Mouse (Mus musculus) T-helper 2 cell (primary cell): ENCODE results near the gene Rpl5.

Experiments
- in situ Hi-C: fragments of 300-600 bp; cut with MboI, MseI; formaldehyde crosslinking; loops from one replicate; pipeline ENCODE4 v1.15.1; 2025; ENCODE audit warnings: high pct_unique_total_duplicates

The Rpl5 gene

DNA sequence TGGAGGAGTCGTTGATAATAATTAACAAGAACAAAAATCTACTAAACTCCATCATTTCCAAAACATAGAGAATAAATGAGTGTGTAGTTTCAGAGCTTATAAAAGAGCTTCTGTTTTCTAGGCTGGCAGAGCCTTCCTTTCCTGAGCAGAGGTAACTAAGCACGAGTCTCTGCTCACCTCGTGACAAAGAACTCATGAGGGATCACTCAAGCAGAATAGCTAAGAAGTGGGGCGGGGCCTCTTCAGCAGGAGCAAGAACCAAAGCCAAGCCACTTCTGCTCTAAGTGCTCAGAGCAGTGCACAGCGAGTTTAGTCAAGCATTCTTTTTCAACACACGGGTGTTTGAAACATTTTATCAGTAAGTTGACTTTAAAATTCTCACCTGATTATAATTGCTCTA is 40.9 kb downstream of the Rpl5 start:
- in situ Hi-C loops: loop anchor here (10.0 kb wide), 1 partner anchor 224 kb away; no protein-coding TSS in a partner anchor

DNA sequence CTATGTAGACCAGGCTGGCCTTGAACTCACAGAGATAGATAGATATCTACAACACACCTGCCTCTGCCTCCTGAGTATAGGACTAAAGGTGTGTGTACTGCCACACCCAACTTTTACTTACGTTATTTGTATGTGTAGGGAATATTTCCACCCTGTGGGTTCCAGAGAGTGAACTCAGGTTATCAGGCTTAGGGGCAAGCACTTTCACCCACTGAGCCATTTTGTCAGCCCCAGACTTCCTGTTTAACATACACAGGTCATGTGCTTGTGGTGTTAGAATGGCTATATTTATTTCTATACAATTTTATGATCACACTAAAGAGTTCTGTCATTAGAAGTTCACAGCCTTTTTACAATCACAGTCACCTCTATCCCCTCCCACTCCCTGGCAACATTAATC is 42.6 kb downstream of the Rpl5 start:
- in situ Hi-C loops: loop anchor here (10.0 kb wide), 1 partner anchor 222 kb away; no protein-coding TSS in a partner anchor

GRCm38 (mm10) chr5:107943526-107943925 is 43.2 kb downstream of the Rpl5 start:
- in situ Hi-C loops: loop anchor here (10.0 kb wide), 1 partner anchor 221 kb away; no protein-coding TSS in a partner anchor

DNA sequence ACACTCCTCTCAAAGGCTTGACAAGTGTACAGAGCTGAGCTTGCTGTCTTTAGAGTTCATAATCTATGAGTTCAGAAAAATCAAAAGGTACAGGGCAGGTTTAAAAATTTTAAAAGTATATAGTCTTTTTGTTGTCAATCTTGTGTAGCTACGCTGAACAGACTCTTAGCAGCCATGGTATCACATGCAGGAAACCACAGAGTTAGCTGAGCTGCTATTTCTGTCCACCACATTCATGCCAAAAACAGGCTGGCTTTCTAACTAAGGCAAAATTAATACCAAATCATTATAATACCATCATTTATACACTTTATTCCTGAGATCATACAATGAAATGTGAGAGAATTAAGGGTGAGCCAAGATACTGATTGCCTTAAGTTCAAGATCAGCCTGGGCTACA is 46.2 kb downstream of the Rpl5 start:
- in situ Hi-C loops: loop anchor here (10.0 kb wide), 1 partner anchor 218 kb away; no protein-coding TSS in a partner anchor

- in situ Hi-C loops: loop anchor here (10.0 kb wide), 1 partner anchor 217 kb away; no protein-coding TSS in a partner anchor
These were observed 47.2 kb downstream of the Rpl5 start for GRCm38 (mm10) chr5:107947548-107947947.

DNA sequence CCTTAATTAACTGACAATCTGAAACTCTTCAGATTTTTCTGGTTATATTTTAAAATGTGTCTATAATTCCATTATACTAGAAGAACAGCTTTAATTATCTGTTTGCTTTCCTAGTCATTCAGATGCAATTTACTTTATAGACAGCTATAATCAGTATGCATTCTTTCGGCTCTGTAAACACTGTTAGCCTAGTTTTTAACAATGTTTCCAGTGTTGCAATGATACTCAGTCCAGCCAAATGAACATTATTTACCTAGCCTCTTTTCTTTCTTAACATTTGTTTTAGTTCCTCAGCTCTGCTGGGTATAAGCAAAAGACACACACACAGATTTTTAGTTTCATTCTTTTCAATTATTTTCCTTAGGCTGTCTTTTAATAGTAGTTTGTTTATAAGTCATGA is 48.6 kb downstream of the Rpl5 start:
- in situ Hi-C loops: loop anchor here (10.0 kb wide), 1 partner anchor 216 kb away; no protein-coding TSS in a partner anchor

GRCm38 (mm10) chr5:107949607-107950006 is 49.3 kb downstream of the Rpl5 start:
- in situ Hi-C loops: loop anchor here (10.0 kb wide), 1 partner anchor 215 kb away; no protein-coding TSS in a partner anchor

DNA sequence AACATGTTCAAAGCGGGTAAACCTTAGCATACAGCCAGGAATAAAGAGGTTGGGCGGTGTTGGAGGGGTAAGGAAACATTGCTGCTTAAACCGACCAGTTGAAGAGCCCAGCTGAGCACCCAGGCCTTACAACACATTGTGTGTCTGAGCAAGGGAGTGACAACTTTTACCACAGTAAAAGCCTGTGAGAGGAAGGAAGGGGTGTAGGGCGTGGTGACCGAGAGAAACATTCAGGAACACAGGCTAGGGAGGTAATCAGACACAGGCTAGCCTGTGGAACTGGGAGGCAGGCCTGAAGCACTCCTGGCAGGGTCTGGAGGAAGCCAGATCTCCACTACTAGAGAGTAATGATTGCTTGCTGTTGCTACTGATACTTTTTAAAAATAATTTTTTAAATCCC is 50.3 kb downstream of the Rpl5 start:
- in situ Hi-C loops: no loop called here
